Mouse (Mus musculus) Patski (cell line): ENCODE data around the gene Mvb12b. TPM values are rescaled to one million over a fixed set of nuclear protein-coding genes. Genes with fewer than 3 reads are reported as not detected.

Experiments
- ATAC-seq: fragments of 100-300 bp; one replicate; pipeline ENCODE4 v1.8.0; 2021
- CTCF ChIA-PET: fragments of 350-600 bp; sonication (Branson Sonifier 250); formaldehyde crosslinking; loops from one replicate; lab custom pipeline; 2022; ENCODE audit warnings: inconsistent platforms; lab: Charles Lee
- POLR2A ChIA-PET: fragments of 350-600 bp; sonication (Branson Sonifier 250); formaldehyde crosslinking; loops from one replicate; lab custom pipeline; 2022; ENCODE audit warnings: antibody characterized with exemption, inconsistent platforms; lab: Charles Lee
- DNase-seq: peaks from one replicate; pipeline ENCODE4 v3.0.0-alpha.2; 2011; ENCODE audit warnings: low read depth, low spot score
- H3K27me3 ChIP-seq: fragments of 371-371 bp; one replicate; pipeline ENCODE4 v1.5.1; 2021
- CTCF ChIP-seq: fragments of 100-300 bp; IDR thresholded peaks from one replicate; pipeline ENCODE4 v1.5.1; 2021
- in situ Hi-C: fragments of 300-500 bp; cut with MboI; formaldehyde crosslinking; loops from 3 replicates; pipeline ENCODE4 v1.11.1; 2018; ENCODE audit warnings: low pct_unique_long_range_greater_than_20kb, mixed read lengths
- polyA plus RNA-seq: library from polyadenylated mRNA; unstranded; gene quantifications from one replicate; pipeline ENCODE4 v1.2.3, GENCODE M21; 2021

Mvb12b gene
- polyA plus RNA-seq, 1 experiment from 2014 or later: 45.8 TPM

GRCm38 (mm10) chr2:33706403-33706802 is 181.3 kb downstream of the Mvb12b start:
- DNase-seq (no peak), ATAC-seq (no peak)
- in situ Hi-C loops: no loop called here
- CTCF ChIA-PET: interaction anchor here (1.4 to 1.5 kb wide), 2 partner anchors 15 to 24 kb away, joined by 4 to 5 read pairs; no protein-coding TSS in a partner anchor
- POLR2A ChIA-PET: no interaction called here
- H3K27me3 ChIP-seq: peaks cover 20% of the 10 kb centered on the region
- TF ChIP-seq CTCF: no peak

- ATAC-seq (no peak), DNase-seq (no peak)
- ChIA-PET POLR2A (no interaction called here), CTCF (interaction anchor here (1.4 to 1.5 kb wide), 2 partner anchors 15 to 24 kb away, joined by 4 to 5 read pairs; no protein-coding TSS in a partner anchor)
- in situ Hi-C loops: no loop called here
- H3K27me3 ChIP-seq: peaks cover 21% of the 10 kb centered on the region
- TF ChIP-seq CTCF: no peak
Observed at GRCm38 (mm10) chr2:33705687-33706320, 181.9 kb downstream of the Mvb12b start.

GRCm38 (mm10) chr2:33703286-33703685 is 184.5 kb downstream of the Mvb12b start:
- peaks cover 20% of the 10 kb centered on the region for H3K27me3 ChIP-seq

GRCm38 (mm10) chr2:33702705-33703104 is 185.0 kb downstream of the Mvb12b start:
- CTCF ChIA-PET: no interaction called here
- in situ Hi-C loops: no loop called here
- POLR2A ChIA-PET: no interaction called here
- H3K27me3 ChIP-seq: peaks cover 15% of the 10 kb centered on the region
- DNase-seq: no peak
- TF ChIP-seq CTCF: no peak
- no peak for ATAC-seq

More at GRCm38 (mm10) chr2:33703286-33703685, 184.5 kb downstream of the Mvb12b start:
- ChIA-PET CTCF (no interaction called here), POLR2A (no interaction called here)
- no peak for ATAC-seq
- in situ Hi-C loops: no loop called here
- TF ChIP-seq CTCF: no peak
- DNase-seq: no peak

- ChIA-PET CTCF (no interaction called here), POLR2A (no interaction called here)
- TF ChIP-seq CTCF: no peak
- DNase-seq (no peak), ATAC-seq (no peak)
- in situ Hi-C loops: no loop called here
- peaks cover 6% of the 10 kb centered on the region for H3K27me3 ChIP-seq
Observed at GRCm38 (mm10) chr2:33701446-33701815, 186.3 kb downstream of the Mvb12b start.

- ATAC-seq: no peak
- no peak for DNase-seq
- in situ Hi-C loops: no loop called here
- no peak for TF ChIP-seq CTCF
- H3K27me3 ChIP-seq: peaks cover 6% of the 10 kb centered on the region
- CTCF ChIA-PET: no interaction called here
- POLR2A ChIA-PET: no interaction called here
Observed at GRCm38 (mm10) chr2:33700581-33701445, 186.9 kb downstream of the Mvb12b start.

GRCm38 (mm10) chr2:33698898-33699297 is 188.8 kb downstream of the Mvb12b start:
- TF ChIP-seq CTCF: no peak
- no peak for ATAC-seq

GRCm38 (mm10) chr2:33696428-33696827 is 191.3 kb downstream of the Mvb12b start:
- peak; percentile 34 for TF ChIP-seq CTCF
- peaks cover 12% of the 10 kb centered on the region for H3K27me3 ChIP-seq
- POLR2A ChIA-PET: no interaction called here
- DNase-seq (no peak), ATAC-seq (no peak)
- CTCF ChIA-PET: no interaction called here
- in situ Hi-C loops: no loop called here

More at GRCm38 (mm10) chr2:33698898-33699297, 188.8 kb downstream of the Mvb12b start:
- no peak for DNase-seq
- H3K27me3 ChIP-seq: peaks cover 6% of the 10 kb centered on the region
- POLR2A ChIA-PET: no interaction called here
- CTCF ChIA-PET: no interaction called here
- in situ Hi-C loops: no loop called here

- in situ Hi-C loops: no loop called here
- H3K27me3 ChIP-seq: peaks cover 8% of the 10 kb centered on the region
- TF ChIP-seq CTCF: peak; percentile 30
- CTCF ChIA-PET: interaction anchor here (1.5 kb wide), 1 partner anchor 12 kb away, joined by 4 read pairs; no protein-coding TSS in a partner anchor
- DNase-seq (no peak), ATAC-seq (no peak)
- POLR2A ChIA-PET: interaction anchor here (0.6 kb wide), 1 partner anchor 17 kb away, joined by 3 read pairs; no protein-coding TSS in a partner anchor
Observed at GRCm38 (mm10) chr2:33693931-33694330, 193.8 kb downstream of the Mvb12b start.

GRCm38 (mm10) chr2:33689880-33690462 is 197.8 kb downstream of the Mvb12b start:
- DNase-seq (no peak), ATAC-seq (no peak)
- POLR2A ChIA-PET: no interaction called here
- peaks cover 12% of the 10 kb centered on the region for H3K27me3 ChIP-seq
- in situ Hi-C loops: no loop called here
- CTCF ChIA-PET: interaction anchor here (0.7 to 1.7 kb wide), 5 partner anchors 10 to 42 kb away, joined by 3 read pairs; no protein-coding TSS in a partner anchor
- TF ChIP-seq CTCF: peak; percentile 86
